Mouse (Mus musculus) hindbrain, embryonic 15.5 days (tissue): ENCODE results near the gene Ftsj1. TPM values are rescaled to one million over a fixed set of nuclear protein-coding genes. Genes with fewer than 3 reads are reported as not detected.

Experiments used
- ATAC-seq: fragments of 200-750 bp; cut with Nextera tagmentation; 2 replicates; pipeline ENCODE4 v1.8.0; 2017; ENCODE audit warnings: low read depth, moderate number of reproducible peaks, moderate TSS enrichment; ENCODE audit not compliant: low FRiP score
- H3K27ac ChIP-seq: fragments of 300-500 bp; sonication (generic); replicated peaks from 2 replicates; pipeline ENCODE4 v1.5.1; 2015; ENCODE audit warnings: mild to moderate bottlenecking, inconsistent platforms
- H3K27me3 ChIP-seq: fragments of 300-500 bp; sonication (generic); 2 replicates; pipeline ENCODE4 v1.6.1; 2015; ENCODE audit warnings: control low read depth, inconsistent platforms
- H3K36me3 ChIP-seq: fragments of 300-500 bp; sonication (generic); 2 replicates; pipeline ENCODE4 v1.6.1; 2015; ENCODE audit warnings: control low read depth, inconsistent platforms
- H3K4me1 ChIP-seq: fragments of 300-500 bp; sonication (generic); replicated peaks from 2 replicates; pipeline ENCODE4 v1.6.1; 2015; ENCODE audit warnings: control low read depth, inconsistent platforms
- H3K4me2 ChIP-seq: fragments of 300-500 bp; sonication (generic); 2 replicates; pipeline ENCODE4 v1.6.1; 2015; ENCODE audit warnings: moderate library complexity, mild to moderate bottlenecking, inconsistent platforms
- H3K4me3 ChIP-seq: fragments of 300-500 bp; sonication (generic); 2 replicates; pipeline ENCODE4 v1.5.1; 2015; ENCODE audit warnings: mild to moderate bottlenecking, inconsistent platforms
- H3K9ac ChIP-seq: fragments of 300-500 bp; sonication (generic); 2 replicates; pipeline ENCODE4 v1.6.1; 2015; ENCODE audit warnings: inconsistent platforms
- H3K9me3 ChIP-seq: fragments of 300-500 bp; sonication (generic); 2 replicates; pipeline ENCODE4 v1.6.1; 2016; ENCODE audit warnings: control low read depth, inconsistent platforms
- WGBS: fragments of 180-500 bp; shearing (Covaris S2); methylation state at CpG from one replicate; pipeline ENCODE4 v1.1.7; 2015; 5-methylcytosine and 5-hydroxymethylcytosine counted together
- polyA plus RNA-seq: library from polyadenylated mRNA; unstranded; fragments of >200 nt; fragmentation: Nextera tagmentation; extraction: Ambion mirVana; gene quantifications from 2 replicates; pipeline ENCODE4 v1.2.1, GENCODE M21; 2015

Gene Ftsj1
- polyA plus RNA-seq, 1 experiment from 2014 or later = 51.0 TPM

DNA sequence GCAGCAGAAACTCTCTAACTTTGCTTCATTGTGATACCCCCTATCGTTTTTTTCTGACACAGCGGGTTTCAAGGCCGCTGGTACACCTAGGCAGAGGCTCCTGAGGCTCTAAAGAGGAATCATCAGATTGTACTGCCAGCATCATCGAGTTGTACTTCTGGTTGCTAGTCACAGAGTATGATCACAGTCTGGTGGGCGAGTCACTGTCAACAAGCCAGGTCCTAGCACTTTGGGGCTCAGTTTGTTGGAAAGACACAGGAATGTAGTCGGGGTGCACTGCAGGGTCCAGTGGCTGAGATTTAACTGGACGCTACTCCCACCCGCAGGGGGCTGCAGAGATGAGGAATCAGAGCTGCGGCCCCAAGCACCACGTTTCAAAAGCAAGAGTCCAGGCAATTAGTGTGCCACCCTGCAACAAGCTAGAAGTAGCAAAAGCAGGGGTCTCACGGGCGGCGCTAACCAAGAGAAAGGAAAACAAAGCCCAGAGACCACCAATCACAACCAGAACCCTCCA, 60.0 kb downstream of the Ftsj1 start:
- WGBS = 23% methylated on average over 13 of the region's 13 CpGs
- Histone ChIP-seq H3K9me3 (no peaks in the 10 kb centered on the region), H3K27me3 (no peaks in the 10 kb centered on the region), H3K36me3 (0 out of 2 replicates have a peak, but pooled peaks cover 2% of the 10 kb centered on the region), H3K4me3 (peak overlapping the region; percentile 55), H3K9ac (peak overlapping the region; percentile 55), H3K4me2 (peak overlapping the region; percentile 68), H3K27ac (peak overlapping the region; percentile 83), H3K4me1 (peaks cover 5% of the 10 kb centered on the region; the same call in 1 of the 2 replicates)
- no peak for ATAC-seq

Other genes starting within 250 kb of the Ftsj1 start
- gene Glod5, start 233.9 kb downstream of the Ftsj1 start, polyA plus RNA-seq = 0.25 and 0.79 TPM in 2 replicates
- gene Suv39h1, start 177.6 kb downstream of the Ftsj1 start, polyA plus RNA-seq = 40.5 and 40.6 TPM in 2 replicates
- gene Was, start 161.9 kb downstream of the Ftsj1 start, polyA plus RNA-seq = 0.07 and 0.13 TPM in 2 replicates
- 60.2 and 65.5 TPM in 2 replicates for gene Wdr13, start 119.5 kb downstream of the Ftsj1 start, polyA plus RNA-seq
- 289 and 303 TPM in 2 replicates for gene Rbm3, start 106.5 kb downstream of the Ftsj1 start, polyA plus RNA-seq
- gene Tbc1d25, start 76.2 kb downstream of the Ftsj1 start, polyA plus RNA-seq = 22.7 and 25.7 TPM in 2 replicates
- gene Ebp, start 58.9 kb downstream of the Ftsj1 start, polyA plus RNA-seq = 29.9 and 32.9 TPM in 2 replicates
- gene Porcn, start 45.9 kb downstream of the Ftsj1 start, polyA plus RNA-seq = 47.0 and 52.9 TPM in 2 replicates
- gene Slc38a5, start 18.7 kb upstream of the Ftsj1 start, polyA plus RNA-seq = 39.5 and 42.0 TPM in 2 replicates
- not detected in 2 replicates for gene Ssxb10, start 75.0 kb upstream of the Ftsj1 start, polyA plus RNA-seq
- not detected in 2 replicates for gene Ssxb9, start 114.6 kb upstream of the Ftsj1 start, polyA plus RNA-seq
- not detected in 2 replicates for gene Ssxb1, start 160.9 kb upstream of the Ftsj1 start, polyA plus RNA-seq
- not detected in 2 replicates for gene Ssxb2, start 209.3 kb upstream of the Ftsj1 start, polyA plus RNA-seq